Mouse (Mus musculus) gastrocnemius, postnatal 14 days (tissue): ENCODE results near the gene Scrn2. TPM values are rescaled to one million over a fixed set of nuclear protein-coding genes. Genes with fewer than 3 reads are reported as not detected.

Source experiments
- DNase-seq: peaks from one replicate; pipeline ENCODE4 v3.0.0; 2021; ENCODE audit warnings: mixed read lengths
- intact Hi-C: fragments of 180-260 bp; cut with DNase I; formaldehyde crosslinking; loops from one replicate; pipeline ENCODE4 v1.15.1; 2025; ENCODE audit warnings: low total_unique reads
- total RNA-seq, 2 experiments: library from RNA; stranded (reverse); gene quantifications; 2 replicates each; pipeline ENCODE4 v1.2.3; 2021

The Scrn2 gene
- total RNA-seq, 2 experiments from 2014 or later, result 8.9 to 10.4 TPM

GRCm38 (mm10) chr11:97045861-97046260 is 16.1 kb downstream of the Scrn2 start:
- intact Hi-C loops, result no loop called here
- no peak for DNase-seq

- intact Hi-C loops, result no loop called here
- no peak for DNase-seq
Measured at GRCm38 (mm10) chr11:97048090-97048650, 18.4 kb downstream of the Scrn2 start.

GRCm38 (mm10) chr11:97049492-97050085 is 19.9 kb downstream of the Scrn2 start:
- intact Hi-C loops, result no loop called here
- no peak for DNase-seq

GRCm38 (mm10) chr11:97050216-97050943 is 20.6 kb downstream of the Scrn2 start, which contains the start of gene Osbpl7:
Gene Osbpl7 (plus strand): TSS chr11:97050628.
- DNase-seq, result peak; percentile 75
- intact Hi-C loops, result no loop called here

GRCm38 (mm10) chr11:97050944-97051586 is 21.3 kb downstream of the Scrn2 start:
- intact Hi-C loops, result no loop called here
- DNase-seq, result no peak

GRCm38 (mm10) chr11:97052219-97052646 is 22.5 kb downstream of the Scrn2 start:
- DNase-seq, result no peak
- intact Hi-C loops, result no loop called here

- intact Hi-C loops, result no loop called here
- no peak for DNase-seq
Measured at GRCm38 (mm10) chr11:97063274-97063920, 33.7 kb downstream of the Scrn2 start.

GRCm38 (mm10) chr11:97063921-97064295 is 34.2 kb downstream of the Scrn2 start:
- intact Hi-C loops, result no loop called here

GRCm38 (mm10) chr11:97065538-97066295 is 36.0 kb downstream of the Scrn2 start:
- DNase-seq, result no peak
- intact Hi-C loops, result no loop called here

More at GRCm38 (mm10) chr11:97063921-97064295, 34.2 kb downstream of the Scrn2 start:
- no peak for DNase-seq

- intact Hi-C loops, result no loop called here
- DNase-seq, result no peak
Measured at GRCm38 (mm10) chr11:97066656-97067360, 37.1 kb downstream of the Scrn2 start.

- intact Hi-C loops, result no loop called here
- no peak for DNase-seq
Measured at GRCm38 (mm10) chr11:97069333-97069732, 39.6 kb downstream of the Scrn2 start.

GRCm38 (mm10) chr11:97069770-97070169 is 40.0 kb downstream of the Scrn2 start:
- intact Hi-C loops, result no loop called here
- no peak for DNase-seq

- DNase-seq, result no peak
- intact Hi-C loops, result no loop called here
Measured at GRCm38 (mm10) chr11:97071129-97071528, 41.4 kb downstream of the Scrn2 start.

GRCm38 (mm10) chr11:97072533-97072932 is 42.8 kb downstream of the Scrn2 start:
- DNase-seq, result no peak
- intact Hi-C loops, result no loop called here

GRCm38 (mm10) chr11:97074235-97074634 is 44.5 kb downstream of the Scrn2 start:
- DNase-seq, result no peak
- intact Hi-C loops, result no loop called here

- DNase-seq, result no peak
- intact Hi-C loops, result no loop called here
Measured at GRCm38 (mm10) chr11:97078751-97079150, 49.0 kb downstream of the Scrn2 start.

- intact Hi-C loops, result no loop called here
Measured at GRCm38 (mm10) chr11:97080291-97080690, 50.6 kb downstream of the Scrn2 start.

GRCm38 (mm10) chr11:97082977-97083376 is 53.2 kb downstream of the Scrn2 start:
- intact Hi-C loops, result no loop called here
- peak; percentile 50 for DNase-seq

More at GRCm38 (mm10) chr11:97080291-97080690, 50.6 kb downstream of the Scrn2 start:
- no peak for DNase-seq
